ENCODE assay signal across 8 mouse cellular contexts in genomic region chr1:160351880-160352234, GRCm38 (mm10).
DNase-seq lines count a peak whose midpoint lies in the region; ATAC-seq lines count a peak whose summit lies in the region.

No protein-coding gene starts in this region.

- H3K27me3 ChIP-seq in embryonic facial prominence, embryonic 14.5 days (replicated peaks; ENCODE audit: control insufficient read depth, insufficient read depth, low read length), result no peaks in the 10 kb centered on the region
- no peaks in the 10 kb centered on the region for H3K27me3 ChIP-seq in heart, embryonic 14.5 days (ENCODE audit: control insufficient read depth, insufficient read depth, low read length)
- no peaks in the 10 kb centered on the region for H3K27me3 ChIP-seq in liver, embryonic 12.5 days (replicated peaks)
- H3K27me3 ChIP-seq in neural tube, embryonic 13.5 days, result no peaks in the 10 kb centered on the region

- H3K27ac ChIP-seq in embryonic facial prominence, embryonic 14.5 days (replicated peaks; ENCODE audit: low read depth, low read length), result no peak overlapping the region
- H3K27ac ChIP-seq in heart, embryonic 14.5 days (replicated peaks in 1 of 2; ENCODE audit: control insufficient read depth in 1 of 2, insufficient read depth in 1 of 2, low read depth in 2 of 2, low read length in 2 of 2), result peak overlapping the region; percentile 70 to 84
- no peak overlapping the region for H3K27ac ChIP-seq in liver, embryonic 12.5 days
- peak overlapping the region; percentile 95 for H3K27ac ChIP-seq in neural tube, embryonic 13.5 days (replicated peaks)

- H3K4me2 ChIP-seq in embryonic facial prominence, embryonic 14.5 days (ENCODE audit: low read depth, low read length), result peak overlapping the region; percentile 74
- H3K4me2 ChIP-seq in heart, embryonic 14.5 days (ENCODE audit: low read length), result peak overlapping the region; percentile 75
- H3K4me2 ChIP-seq in liver, embryonic 12.5 days, result peak overlapping the region; percentile 59
- H3K4me2 ChIP-seq in neural tube, embryonic 13.5 days, result peak overlapping the region; percentile 75

- H3K4me3 ChIP-seq in embryonic facial prominence, embryonic 14.5 days (ENCODE audit: low read depth, low read length), result peak overlapping the region; percentile 42
- H3K4me3 ChIP-seq in heart, embryonic 14.5 days (ENCODE audit: control insufficient read depth in 1 of 2, insufficient read depth in 1 of 2, low read depth in 1 of 2, low read length in 2 of 2), result peak overlapping the region; percentile 43 to 56
- peak overlapping the region; percentile 29 for H3K4me3 ChIP-seq in liver, embryonic 12.5 days
- H3K4me3 ChIP-seq in neural tube, embryonic 13.5 days, result peak overlapping the region; percentile 52

- no peaks in the 10 kb centered on the region for H3K9me3 ChIP-seq in embryonic facial prominence, embryonic 14.5 days (ENCODE audit: control insufficient read depth, low read length)
- no peaks in the 10 kb centered on the region for H3K9me3 ChIP-seq in heart, embryonic 14.5 days (ENCODE audit: control insufficient read depth, low read length)
- no peaks in the 10 kb centered on the region for H3K9me3 ChIP-seq in liver, embryonic 12.5 days (replicated peaks)
- no peaks in the 10 kb centered on the region for H3K9me3 ChIP-seq in neural tube, embryonic 13.5 days

- peak; percentile 4 for DNase-seq in 3134 (ENCODE audit: extremely low read depth, insufficient read length, low spot score)
- DNase-seq in adrenal gland, postnatal 25 days, result peak; percentile 42
- peak; percentile 88 for DNase-seq in embryonic facial prominence, embryonic 14.5 days (ENCODE audit: low spot score)
- DNase-seq in kidney, postnatal 25 days, result peak; percentile 10 to 40
- no peak for DNase-seq in natural killer cell, adult 2 months (ENCODE audit: low spot score in 2 of 2)

- H3K9ac ChIP-seq in embryonic facial prominence, embryonic 14.5 days (ENCODE audit: low read depth, low read length), result peak overlapping the region; percentile 66
- H3K9ac ChIP-seq in heart, embryonic 14.5 days (ENCODE audit: low read length), result peak overlapping the region; percentile 65
- H3K9ac ChIP-seq in liver, embryonic 12.5 days, result no peak overlapping the region
- H3K9ac ChIP-seq in neural tube, embryonic 13.5 days, result peak overlapping the region; percentile 82

- WGBS in embryonic facial prominence, embryonic 14.5 days, result under 1% methylated on average over 10 of the region's 10 CpGs
- WGBS in heart, embryonic 14.5 days, result 2% methylated on average over 10 of the region's 10 CpGs
- 5% methylated on average over 10 of the region's 10 CpGs for WGBS in liver, embryonic 12.5 days (ENCODE audit: insufficient replicate concordance)
- 0% methylated on average over 10 of the region's 10 CpGs for WGBS in neural tube, embryonic 13.5 days

- H3K4me1 ChIP-seq in embryonic facial prominence, embryonic 14.5 days (ENCODE audit: control insufficient read depth, insufficient read depth, low read length), result peaks cover 5% of the 10 kb centered on the region
- peaks cover 5 to 12% of the 10 kb centered on the region in 2 experiments for H3K4me1 ChIP-seq in heart, embryonic 14.5 days (ENCODE audit: control insufficient read depth in 2 of 2, insufficient read depth in 2 of 2, low read length in 2 of 2)
- H3K4me1 ChIP-seq in liver, embryonic 12.5 days, result peaks cover 9% of the 10 kb centered on the region
- H3K4me1 ChIP-seq in neural tube, embryonic 13.5 days (replicated peaks), result peaks cover 33% of the 10 kb centered on the region

- ATAC-seq in embryonic facial prominence, embryonic 14.5 days (ENCODE audit: low read depth), result peak; percentile 93
- peak; percentile 47; the same call in 1 of the 2 replicates for ATAC-seq in heart, embryonic 14.5 days (ENCODE audit: insufficient number of reproducible peaks, insufficient read depth, low FRiP score, low read depth)
- ATAC-seq in liver, embryonic 12.5 days, result no peak
- peak; percentile 94 for ATAC-seq in neural tube, embryonic 13.5 days (ENCODE audit: low read depth)

- no peaks in the 10 kb centered on the region for H3K36me3 ChIP-seq in embryonic facial prominence, embryonic 14.5 days (ENCODE audit: control insufficient read depth, insufficient read depth, low read length)
- no peaks in the 10 kb centered on the region for H3K36me3 ChIP-seq in heart, embryonic 14.5 days (ENCODE audit: control insufficient read depth, insufficient read depth, low read length)
- H3K36me3 ChIP-seq in liver, embryonic 12.5 days, result no peaks in the 10 kb centered on the region
- no peaks in the 10 kb centered on the region for H3K36me3 ChIP-seq in neural tube, embryonic 13.5 days

Comparison
In these comparisons a context has a peak if more than half of its experiments do, and no peak if none do; other contexts are left out.
1. DNase-seq: peak in 3134 (single experiment), adrenal gland, postnatal 25 days (single experiment), embryonic facial prominence, embryonic 14.5 days (single experiment) and kidney, postnatal 25 days (2 of 2); none in natural killer cell, adult 2 months (0 of 2).
2. H3K27ac ChIP-seq: peak in heart, embryonic 14.5 days (2 of 2) and neural tube, embryonic 13.5 days (single experiment); none in embryonic facial prominence, embryonic 14.5 days (single experiment) and liver, embryonic 12.5 days (single experiment).
3. Peak in every context shown above with its lines, with median percentiles within 50 percentile points of each other: H3K4me2 ChIP-seq and H3K4me3 ChIP-seq.